In genomic region chr12:103567129-103567528, GRCm38 (mm10) we compare ENCODE assay signal across 11 mouse cellular contexts. TPM values are rescaled to one million over a fixed set of nuclear protein-coding genes. Genes with fewer than 3 reads are reported as not detected.
DNase-seq lines count a peak whose midpoint lies in the region; ATAC-seq and TF ChIP-seq lines count a peak whose summit lies in the region.
"Had no signal": no experiment of that assay in that cellular context is flagged by ENCODE, and none has a peak within 500 bp of the region (broad histone marks: within the 10 kb centered on the region; RNA-seq: fewer than 3 reads in every experiment).

No protein-coding gene starts in this region.

- DNase-seq in cerebellum, adult 18-20 months: peak; percentile 8 to 22
- DNase-seq in cerebellum, adult 11 months: no peak
- peak; percentile 13 for DNase-seq in hindbrain, postnatal 0 days (ENCODE audit: low spot score)
- DNase-seq in hindbrain, embryonic 14.5 days (ENCODE audit: low spot score): no peak
- DNase-seq in 3T3-L1 (ENCODE audit: low read depth, low spot score): peak; percentile 15
- peak; percentile 52 for DNase-seq in induced T-regulatory cell, adult 2 months (ENCODE audit: low read depth)
- DNase-seq: gastrocnemius, postnatal 14 days had no signal

- no peak overlapping the region for H3K4me3 ChIP-seq in hindbrain, postnatal 0 days (ENCODE audit: low read length)
- H3K4me3 ChIP-seq in hindbrain, embryonic 14.5 days (replicated peaks; ENCODE audit: low read length): no peak overlapping the region
- H3K4me3 ChIP-seq in intestine, embryonic 16.5 days (ENCODE audit: low read length): no peak overlapping the region
- H3K4me3 ChIP-seq: embryonic facial prominence, embryonic 13.5 days; midbrain, embryonic 12.5 days had no signal

- H3K27me3 ChIP-seq in hindbrain, postnatal 0 days (ENCODE audit: insufficient read depth, low read length): no peaks in the 10 kb centered on the region
- H3K27me3 ChIP-seq in hindbrain, embryonic 14.5 days (ENCODE audit: control insufficient read depth, insufficient read depth, low read length): no peaks in the 10 kb centered on the region
- no peaks in the 10 kb centered on the region for H3K27me3 ChIP-seq in intestine, embryonic 16.5 days (replicated peaks; ENCODE audit: control insufficient read depth, insufficient read depth, low read length)
- H3K27me3 ChIP-seq: embryonic facial prominence, embryonic 13.5 days; midbrain, embryonic 12.5 days had no signal

- no peaks in the 10 kb centered on the region for H3K9me3 ChIP-seq in hindbrain, postnatal 0 days (ENCODE audit: low read length)
- H3K9me3 ChIP-seq in hindbrain, embryonic 14.5 days (ENCODE audit: control insufficient read depth, low read length): no peaks in the 10 kb centered on the region
- no peaks in the 10 kb centered on the region for H3K9me3 ChIP-seq in intestine, embryonic 16.5 days (ENCODE audit: control insufficient read depth, low read length)
- H3K9me3 ChIP-seq: embryonic facial prominence, embryonic 13.5 days; midbrain, embryonic 12.5 days had no signal

- peak; percentile 51; the same call in 1 of the 2 replicates for ATAC-seq in hindbrain, postnatal 0 days
- ATAC-seq in hindbrain, embryonic 14.5 days (ENCODE audit: low FRiP score): no peak
- ATAC-seq in intestine, embryonic 16.5 days: no peak
- ATAC-seq in cerebellum, adult (ENCODE audit: insufficient number of reproducible peaks, low FRiP score, low TSS enrichment): no peak

- no peaks in the 10 kb centered on the region for H3K4me1 ChIP-seq in hindbrain, postnatal 0 days (ENCODE audit: insufficient read depth, low read length)
- H3K4me1 ChIP-seq in hindbrain, embryonic 14.5 days (replicated peaks; ENCODE audit: control insufficient read depth, insufficient read depth, low read length): no peaks in the 10 kb centered on the region
- H3K4me1 ChIP-seq in intestine, embryonic 16.5 days (ENCODE audit: control insufficient read depth, insufficient read depth, low read length): no peaks in the 10 kb centered on the region
- H3K4me1 ChIP-seq: embryonic facial prominence, embryonic 13.5 days; midbrain, embryonic 12.5 days had no signal

- H3K27ac ChIP-seq in hindbrain, postnatal 0 days: no peak overlapping the region
- H3K27ac ChIP-seq in hindbrain, embryonic 14.5 days: no peak overlapping the region
- H3K27ac ChIP-seq in intestine, embryonic 16.5 days (ENCODE audit: low read length): no peak overlapping the region
- H3K27ac ChIP-seq: embryonic facial prominence, embryonic 13.5 days; midbrain, embryonic 12.5 days had no signal

- H3K4me2 ChIP-seq in hindbrain, postnatal 0 days (ENCODE audit: low read depth, low read length): no peak overlapping the region
- H3K4me2 ChIP-seq in hindbrain, embryonic 14.5 days (replicated peaks): no peak overlapping the region
- H3K4me2 ChIP-seq in intestine, embryonic 16.5 days (ENCODE audit: low read depth, low read length): no peak overlapping the region
- H3K4me2 ChIP-seq: embryonic facial prominence, embryonic 13.5 days; midbrain, embryonic 12.5 days had no signal

- peak; percentile 56 for TF ChIP-seq CTCF in hindbrain, postnatal 0 days (IDR thresholded peaks at IDR 0.05; ENCODE audit: low read depth)

- no peaks in the 10 kb centered on the region for H3K36me3 ChIP-seq in hindbrain, postnatal 0 days (ENCODE audit: insufficient read depth, low read length)
- H3K36me3 ChIP-seq in hindbrain, embryonic 14.5 days (replicated peaks; ENCODE audit: control insufficient read depth, insufficient read depth): no peaks in the 10 kb centered on the region
- H3K36me3 ChIP-seq in intestine, embryonic 16.5 days (ENCODE audit: control insufficient read depth, insufficient read depth, low read length): no peaks in the 10 kb centered on the region
- H3K36me3 ChIP-seq: embryonic facial prominence, embryonic 13.5 days; midbrain, embryonic 12.5 days had no signal

- WGBS in hindbrain, postnatal 0 days: 60% methylated on average over 3 of the region's 3 CpGs
- 74% methylated on average over 3 of the region's 3 CpGs for WGBS in hindbrain, embryonic 14.5 days
- WGBS in intestine, embryonic 16.5 days: 56% methylated on average over 3 of the region's 3 CpGs

- H3K9ac ChIP-seq in hindbrain, postnatal 0 days (replicated peaks; ENCODE audit: low read length): no peak overlapping the region
- no peak overlapping the region for H3K9ac ChIP-seq in hindbrain, embryonic 14.5 days
- H3K9ac ChIP-seq in intestine, embryonic 16.5 days (ENCODE audit: low read depth, low read length): no peak overlapping the region
- H3K9ac ChIP-seq: embryonic facial prominence, embryonic 13.5 days; midbrain, embryonic 12.5 days had no signal

RNA-seq across cellular contexts. Expression of gene Ppp4r4, which starts 35.0 kb away (rescaled TPM):
- total RNA-seq in hindbrain, postnatal 0 days (2014; rRNA removed): 6.6 and 6.7 TPM in 2 replicates
- polyA plus RNA-seq in hindbrain, postnatal 0 days (2015; fragmentation: Nextera tagmentation; extraction: Ambion mirVana): 3.0 and 3.6 TPM in 2 replicates
- polyA plus RNA-seq in hindbrain, embryonic 14.5 days (2014; fragmentation: Nextera tagmentation; extraction: Ambion mirVana): 3.8 and 4.0 TPM in 2 replicates
- 0.76 TPM in 2 replicates for polyA plus RNA-seq in intestine, embryonic 16.5 days (2015; fragmentation: Nextera tagmentation; extraction: Ambion mirVana)

Comparison
In these comparisons a context has a peak if more than half of its experiments do, and no peak if none do; other contexts are left out.
1. DNase-seq: peak in cerebellum, adult 18-20 months (2 of 2), hindbrain, postnatal 0 days (single experiment), 3T3-L1 (single experiment) and induced T-regulatory cell, adult 2 months (single experiment); none in cerebellum, adult 11 months (single experiment) and hindbrain, embryonic 14.5 days (single experiment).